Mouse (Mus musculus): ENCODE measurements around the gene Hlx. TPM values are rescaled to one million over a fixed set of nuclear protein-coding genes. Genes with fewer than 3 reads are reported as not detected.

The Hlx gene
- total and polyA plus RNA-seq, 3 experiments: 2.4 to 9.6 TPM; not detected in 1

DNA sequence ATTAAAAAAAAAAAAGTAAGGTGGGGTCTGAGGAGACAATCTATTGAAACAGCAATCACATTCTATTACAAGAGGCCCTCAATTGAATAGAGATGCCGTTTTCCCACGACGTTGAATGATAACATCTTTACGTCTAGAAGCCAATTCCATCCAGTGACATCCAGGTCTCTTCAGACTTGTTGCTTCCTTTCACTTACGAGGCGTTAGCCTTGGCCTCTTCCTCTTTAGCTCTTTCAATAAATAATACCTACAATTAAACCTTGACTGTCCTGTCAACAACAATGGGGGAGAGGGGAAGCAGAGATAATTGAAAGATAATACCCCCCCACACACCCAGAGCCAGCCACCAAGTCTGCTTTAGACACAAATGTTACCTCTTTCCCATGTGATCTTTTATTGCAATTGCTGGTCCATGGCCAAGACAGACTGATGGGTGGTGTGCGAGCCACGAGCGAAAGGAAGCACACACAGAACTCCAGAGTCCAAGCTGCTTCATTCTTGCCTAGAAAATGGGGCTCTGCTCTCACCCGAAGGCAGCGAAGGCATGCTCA, 17.8 kb upstream of the Hlx start:
- H3K9me3 ChIP-seq (replicated peaks; ENCODE audit: insufficient read depth, low read length): no peaks in the 10 kb centered on the region
- DNase-seq (ENCODE audit: low read depth, low spot score): no peak
- no peaks in the 10 kb centered on the region for H3K79me2 ChIP-seq (ENCODE audit: control insufficient read depth, insufficient read depth, low read length, poor library complexity)
- H3K36me3 ChIP-seq (ENCODE audit: control insufficient read depth in 1 of 2, insufficient read depth in 2 of 2, low read length in 2 of 2): no peaks in the 10 kb centered on the region
- no peak overlapping the region for H3K9ac ChIP-seq (ENCODE audit: control insufficient read depth, low read depth, low read length, poor library complexity, severe bottlenecking)
- no peaks in the 10 kb centered on the region; a peak in 1 of 4 replicates for H3K27me3 ChIP-seq (ENCODE audit: control insufficient read depth in 1 of 2, insufficient read depth in 2 of 2, low read length in 2 of 2)
- H3K4me1 ChIP-seq (ENCODE audit: control insufficient read depth in 1 of 2, insufficient read depth in 2 of 2, low read length in 2 of 2): no peaks in the 10 kb centered on the region
- TF ChIP-seq TCF12 (IDR thresholded peaks at IDR 0.05; ENCODE audit: low read depth, low read length): no peak
- no peak for TF ChIP-seq POLR2A (IDR thresholded peaks at IDR 0.05; ENCODE audit: control insufficient read depth in 1 of 2, insufficient read depth in 1 of 2, low read depth in 1 of 2, low read length in 2 of 2, poor library complexity in 1 of 2)
- no peak for TF ChIP-seq BHLHE40 (IDR thresholded peaks at IDR 0.05; ENCODE audit: borderline replicate concordance, low read depth, low read length)
- TF ChIP-seq USF2 (IDR thresholded peaks at IDR 0.05; ENCODE audit: borderline replicate concordance in 1 of 2, insufficient read depth in 1 of 2, low read depth in 1 of 2, low read length in 2 of 2): no peak
- no peak for TF ChIP-seq MAX (IDR thresholded peaks at IDR 0.05; ENCODE audit: low read length)
- TF ChIP-seq MXI1 (IDR thresholded peaks at IDR 0.05; ENCODE audit: low read depth, low read length): no peak
- TF ChIP-seq KAT2A (conservative IDR thresholded peaks at IDR 0.05; ENCODE audit: low read depth, low read length): no peak
- TF ChIP-seq MAFK (IDR thresholded peaks at IDR 0.05; ENCODE audit: borderline replicate concordance, low read depth, low read length): no peak
- TF ChIP-seq ETS1 (IDR thresholded peaks at IDR 0.05; ENCODE audit: low read depth, low read length): no peak
- TF ChIP-seq GABPA (IDR thresholded peaks at IDR 0.05; ENCODE audit: low read depth, low read length): no peak
- TF ChIP-seq NELFE (IDR thresholded peaks at IDR 0.05; ENCODE audit: low read depth, low read length): no peak
- TF ChIP-seq EP300 (IDR thresholded peaks at IDR 0.05; ENCODE audit: low read depth in 1 of 2, low read length in 2 of 2): no peak
- TF ChIP-seq UBTF (IDR thresholded peaks at IDR 0.05; ENCODE audit: borderline replicate concordance, insufficient read depth, low read depth, low read length): no peak
- no peak for TF ChIP-seq SMC3 (IDR thresholded peaks at IDR 0.05; ENCODE audit: low read depth, low read length)
- TF ChIP-seq USF1 (IDR thresholded peaks at IDR 0.05; ENCODE audit: low read depth, low read length): no peak
- TF ChIP-seq ZC3H11A (IDR thresholded peaks at IDR 0.05; ENCODE audit: low read depth, low read length): no peak
- TF ChIP-seq ZMIZ1 (IDR thresholded peaks at IDR 0.05; ENCODE audit: low read depth, low read length): no peak
- TF ChIP-seq HCFC1 (IDR thresholded peaks at IDR 0.05; ENCODE audit: low read depth, low read length): no peak
- no peak overlapping the region for H3K4me3 ChIP-seq (ENCODE audit: control insufficient read depth in 1 of 2, insufficient read depth in 1 of 2, low read depth in 2 of 2, low read length in 2 of 2)
- no peak overlapping the region for H3K27ac ChIP-seq (ENCODE audit: control insufficient read depth, low read depth, low read length)

DNA sequence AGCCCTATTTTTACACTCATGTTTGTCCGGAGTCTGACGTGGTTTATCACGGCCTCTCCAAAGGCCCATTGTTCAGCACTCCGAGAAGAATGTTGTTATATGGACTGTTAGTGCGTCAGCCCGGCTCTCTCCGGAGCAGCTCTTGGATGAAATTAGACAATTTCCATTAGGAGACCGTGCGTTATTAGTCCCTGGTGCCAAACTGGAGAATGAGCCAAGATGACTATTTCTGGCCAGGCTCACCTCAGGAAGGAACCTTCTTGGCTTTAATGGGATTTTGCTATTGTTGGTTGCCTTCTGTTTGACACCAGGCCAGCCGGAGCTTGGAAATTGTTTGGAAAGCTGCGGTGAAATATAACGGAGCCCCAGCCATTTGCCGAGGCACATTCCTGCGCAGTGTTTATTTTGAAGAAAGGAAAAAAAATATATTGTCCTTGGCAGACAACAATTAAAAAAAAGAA, 16.3 kb upstream of the Hlx start:
- DNase-seq (ENCODE audit: low read depth, low spot score): no peak
- Histone ChIP-seq H3K27me3 (ENCODE audit: control insufficient read depth in 1 of 2, insufficient read depth in 2 of 2, low read length in 2 of 2) (no peaks in the 10 kb centered on the region; a peak in 1 of 4 replicates), H3K79me2 (ENCODE audit: control insufficient read depth, insufficient read depth, low read length, poor library complexity) (no peaks in the 10 kb centered on the region), H3K4me1 (ENCODE audit: control insufficient read depth in 1 of 2, insufficient read depth in 2 of 2, low read length in 2 of 2) (no peaks in the 10 kb centered on the region), H3K4me3 (ENCODE audit: control insufficient read depth in 1 of 2, insufficient read depth in 1 of 2, low read depth in 2 of 2, low read length in 2 of 2) (no peak overlapping the region), H3K9ac (ENCODE audit: control insufficient read depth, low read depth, low read length, poor library complexity, severe bottlenecking) (no peak overlapping the region), H3K36me3 (ENCODE audit: control insufficient read depth in 1 of 2, insufficient read depth in 2 of 2, low read length in 2 of 2) (no peaks in the 10 kb centered on the region), H3K27ac (ENCODE audit: control insufficient read depth, low read depth, low read length) (no peak overlapping the region), H3K9me3 (replicated peaks; ENCODE audit: insufficient read depth, low read length) (no peaks in the 10 kb centered on the region)
- TF ChIP-seq KAT2A (conservative IDR thresholded peaks at IDR 0.05; ENCODE audit: low read depth, low read length) (no peak), E2F4 (IDR thresholded peaks at IDR 0.05; ENCODE audit: borderline replicate concordance, low read depth, low read length) (no peak), CTCF (IDR thresholded peaks at IDR 0.05 in 2 of 3, conservative IDR thresholded peaks at IDR 0.05 in 1 of 3; ENCODE audit: control insufficient read depth in 1 of 3, insufficient read depth in 1 of 3, low read depth in 2 of 3, low read length in 3 of 3, poor library complexity in 1 of 3, severe bottlenecking in 1 of 3) (no peak)

Data from MEL (cell line).